Mouse (Mus musculus): ENCODE results near the gene Col16a1. TPM values are rescaled to one million over a fixed set of nuclear protein-coding genes. Genes with fewer than 3 reads are reported as not detected.

Gene Col16a1
- total RNA-seq, 2 experiments from 2014 or later = 4.5 to 4.6 TPM

DNA sequence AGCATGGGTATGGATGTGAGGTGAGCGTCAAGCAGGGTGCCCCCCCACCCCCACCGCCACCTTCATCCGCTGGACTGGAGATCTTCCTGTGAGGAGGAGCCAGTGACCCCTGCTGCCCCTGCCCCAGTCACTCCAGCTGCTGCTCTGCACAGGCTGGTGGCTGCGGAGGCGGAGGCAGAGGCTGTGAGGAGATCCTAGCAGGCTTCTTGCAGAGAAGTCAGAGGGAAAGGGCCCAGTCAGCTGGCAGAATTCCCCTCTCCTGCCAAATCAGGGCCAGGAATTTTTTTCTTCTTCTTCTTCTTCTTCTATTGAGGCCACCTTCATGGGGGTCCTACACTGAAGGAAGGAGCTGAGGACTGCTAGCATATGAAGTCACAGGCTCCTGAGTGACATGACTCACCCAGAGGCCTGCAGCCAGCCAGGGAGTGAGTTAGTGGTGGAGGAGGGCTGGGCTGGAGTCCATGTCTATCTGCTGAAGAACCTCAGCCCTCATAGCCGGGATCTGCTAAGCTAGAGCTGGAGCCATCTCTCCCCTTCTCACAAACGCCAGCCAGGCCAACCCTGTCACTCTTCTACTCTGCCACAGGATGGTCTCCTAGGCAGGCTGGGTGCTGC, 36.8 kb downstream of the Col16a1 start:
- DNase-seq = peak; percentile 57 to 65

DNA sequence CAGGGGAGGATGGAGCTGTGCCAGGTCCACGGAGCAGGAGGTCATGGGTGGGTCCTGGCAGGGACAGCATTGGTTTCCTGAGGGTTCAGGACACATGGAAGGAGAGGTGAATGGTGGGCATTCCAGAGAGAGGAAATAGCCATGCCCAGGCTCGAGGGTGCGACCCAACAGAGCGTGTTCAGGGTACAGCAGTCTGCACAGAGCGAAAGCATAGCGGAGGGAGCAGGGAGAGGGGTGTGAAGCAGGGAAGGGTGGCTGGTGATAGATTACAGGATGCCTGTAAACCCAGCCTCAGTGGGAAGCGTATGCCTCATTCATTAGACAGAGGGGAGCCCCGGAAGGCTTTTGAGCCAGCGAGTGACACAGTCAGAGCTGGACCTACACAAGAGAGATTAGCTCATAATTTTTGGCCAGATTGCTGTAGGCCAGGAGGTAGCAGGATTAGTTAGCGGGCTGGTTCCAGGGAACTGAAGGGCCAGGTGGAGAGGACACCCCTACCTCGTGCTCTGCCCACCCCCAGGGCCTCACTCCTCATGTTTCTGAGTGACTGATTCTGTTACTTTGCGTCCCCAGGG, 37.7 kb downstream of the Col16a1 start:
- DNase-seq = no peak

DNA sequence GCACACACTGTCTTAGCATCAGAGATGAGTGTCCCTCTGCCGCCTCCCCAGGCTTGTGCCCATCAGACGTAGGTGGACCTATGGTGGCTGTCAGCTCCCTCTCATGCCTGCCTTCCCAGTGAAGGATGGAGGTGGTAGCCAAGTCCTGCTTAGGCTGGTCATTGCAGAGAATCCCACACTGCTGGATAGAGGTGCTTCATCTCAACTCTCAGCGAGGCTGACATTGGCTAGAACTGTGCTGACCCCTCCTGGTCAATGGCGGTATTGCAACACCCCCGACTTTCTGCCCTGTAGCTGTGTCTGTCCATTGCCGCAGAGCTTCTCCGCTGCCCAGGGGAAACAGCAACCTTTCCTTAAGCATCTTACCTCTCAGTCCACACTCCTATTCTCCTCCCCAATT, 39.7 kb downstream of the Col16a1 start:
- DNase-seq = peak; percentile 84 to 98

DNA sequence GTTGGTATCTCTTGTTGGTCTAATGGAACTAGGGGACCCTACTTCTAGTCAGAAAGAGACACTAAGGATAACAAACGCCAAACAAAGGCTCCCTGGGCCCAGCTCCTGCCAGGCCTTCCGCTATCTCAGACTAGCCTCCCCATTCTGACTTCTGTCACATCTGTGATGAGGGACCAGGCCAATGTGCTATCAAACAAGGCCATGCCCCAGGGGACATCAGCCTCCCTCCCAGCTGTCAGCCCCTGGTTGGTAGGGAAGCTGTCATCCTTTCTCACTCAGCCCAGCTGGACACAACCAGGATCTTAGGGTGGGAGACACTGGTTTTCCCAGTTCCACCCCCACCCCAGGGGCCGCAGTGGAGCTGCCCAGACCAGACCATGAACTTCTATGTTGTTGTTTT, 47.5 kb downstream of the Col16a1 start:
- no peak for DNase-seq

DNA sequence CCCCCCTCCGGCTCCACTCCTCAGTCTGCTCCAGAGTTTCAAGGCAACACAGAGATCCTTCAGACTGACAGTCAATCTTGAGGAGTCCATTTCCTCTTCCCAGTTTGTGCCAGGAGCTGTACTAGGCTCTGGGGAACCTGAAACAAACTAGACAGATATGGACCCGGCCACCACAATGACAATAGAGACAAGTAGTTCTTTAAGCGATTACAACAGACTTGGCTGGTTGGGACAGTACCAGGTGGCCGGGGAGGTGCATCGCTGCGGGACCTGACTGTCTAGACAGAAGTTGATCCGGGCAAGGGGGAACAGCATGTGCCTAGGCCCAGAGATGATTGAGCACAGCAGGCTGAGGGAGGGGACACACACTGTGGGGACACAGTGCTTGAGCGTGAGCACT, 53.5 kb downstream of the Col16a1 start:
- DNase-seq = no peak

DNA sequence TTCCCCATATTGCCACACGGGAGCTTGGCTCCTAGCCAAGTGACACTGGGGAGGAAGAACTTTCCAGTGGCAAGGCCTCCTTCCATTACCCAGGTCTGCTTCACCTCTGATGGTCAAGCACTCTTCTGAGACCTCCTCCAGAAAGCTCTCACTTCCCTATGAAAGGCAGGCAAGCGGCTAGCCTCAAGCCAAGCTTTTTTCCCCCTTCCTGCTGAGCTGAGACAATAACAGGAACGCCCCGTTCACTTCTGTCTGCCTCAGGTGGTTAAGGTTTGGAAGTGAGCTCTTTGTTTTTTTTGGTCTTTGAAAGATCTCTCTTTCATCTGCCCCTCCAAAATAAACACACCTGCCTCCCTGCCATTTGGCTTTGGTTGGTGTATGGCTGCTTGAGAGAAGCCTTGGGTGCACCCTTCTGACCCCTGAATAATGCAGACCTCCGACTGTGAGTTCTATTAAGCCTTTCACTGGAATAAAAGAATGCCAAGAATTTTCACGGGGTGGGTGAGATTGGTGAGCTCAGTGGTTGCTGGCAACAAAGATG, 54.5 kb downstream of the Col16a1 start, which contains the start of gene Pef1:
TSS of gene Pef1 (plus strand) at position 448 of the 541 bp plus-strand sequence.
- DNase-seq = no peak

DNA sequence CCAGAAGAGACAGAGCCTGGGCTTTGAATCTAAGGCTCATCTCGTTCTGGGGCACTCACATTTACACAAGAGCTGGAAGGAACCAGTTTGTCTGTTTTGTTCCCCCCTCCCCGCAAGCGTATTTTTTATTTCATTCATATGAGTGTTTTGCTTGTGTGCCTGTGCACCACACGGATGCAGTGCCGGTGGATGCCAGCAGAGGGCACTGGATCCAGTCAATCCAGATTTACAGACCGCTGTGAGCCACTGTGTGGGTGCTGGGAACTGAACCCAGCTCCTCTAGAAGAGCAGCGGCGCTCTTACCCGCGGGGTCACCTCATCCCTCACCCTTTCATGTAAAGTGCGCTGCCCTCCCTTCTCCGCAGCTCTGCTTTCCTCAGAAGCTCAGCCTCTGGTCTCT, 56.0 kb downstream of the Col16a1 start:
- DNase-seq = no peak

DNA sequence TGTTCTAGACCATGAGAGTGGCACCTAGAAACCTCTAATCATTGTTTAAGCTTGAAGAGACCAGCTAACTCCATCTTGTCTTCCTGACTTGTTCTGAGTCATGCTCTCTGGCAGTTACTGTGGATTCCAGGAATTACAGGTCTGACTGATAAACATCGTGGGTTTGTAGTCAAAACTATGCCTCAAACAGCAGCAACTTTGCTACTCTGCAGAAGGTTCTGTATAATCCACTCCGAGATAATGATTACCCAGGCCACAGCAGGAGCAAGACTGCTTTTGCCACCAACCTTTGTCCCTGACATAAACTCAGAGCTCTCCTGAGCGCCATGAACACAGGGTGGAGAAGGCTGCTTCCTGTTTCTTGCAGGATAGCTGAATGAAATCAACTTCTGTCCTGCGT, 56.9 kb downstream of the Col16a1 start:
- no peak for DNase-seq

DNA sequence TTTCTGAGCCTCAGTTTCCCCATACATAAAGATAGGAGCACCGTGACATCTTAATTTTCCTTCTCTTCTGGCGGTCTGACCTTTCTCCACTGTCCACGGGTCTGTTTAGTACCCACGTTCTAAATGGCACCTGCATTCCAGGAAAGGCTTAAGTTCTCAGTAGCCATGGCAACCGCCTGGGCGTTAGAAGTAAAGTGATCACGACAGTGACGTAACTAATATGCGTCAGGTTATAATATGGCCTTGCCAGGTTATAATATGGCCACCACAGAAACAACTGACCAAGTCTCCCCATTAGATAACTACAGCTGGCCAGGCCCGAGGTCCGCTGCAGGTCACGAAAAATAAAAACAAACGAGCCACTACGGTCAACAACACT, 59.4 kb downstream of the Col16a1 start:
- DNase-seq = no peak

DNA sequence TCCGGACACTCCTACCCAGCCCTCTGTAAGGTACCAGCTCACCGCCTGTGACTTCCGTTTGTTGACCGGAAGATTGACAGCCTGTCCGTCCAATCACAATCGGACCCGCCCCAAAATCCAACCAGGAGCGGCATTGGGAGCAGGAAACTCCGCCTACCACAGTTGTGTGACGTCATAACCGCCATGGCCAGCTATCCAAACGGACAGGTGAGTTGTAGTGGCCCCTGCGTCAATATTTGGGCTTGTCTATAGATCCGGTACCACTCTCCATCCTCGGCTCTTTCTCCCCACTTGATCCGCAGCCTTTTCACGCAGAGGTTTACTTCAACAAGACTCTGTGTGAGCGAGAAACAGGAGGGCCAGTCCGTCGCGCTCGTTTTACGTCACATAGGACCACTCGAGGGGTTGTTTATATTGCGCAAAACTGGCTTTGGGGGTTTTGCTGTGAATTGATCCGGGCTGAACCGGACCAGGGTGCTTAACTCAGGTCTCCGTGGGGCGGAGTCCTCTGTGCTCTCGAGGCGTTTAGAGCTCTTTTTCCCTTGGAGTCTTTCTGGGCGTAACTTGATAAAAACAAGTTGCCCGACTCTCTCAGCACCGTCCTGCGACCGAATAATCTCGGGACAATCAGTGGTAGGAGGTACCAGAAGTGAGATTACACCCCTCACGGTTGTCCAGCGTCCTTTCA, 59.9 kb downstream of the Col16a1 start:
- DNase-seq = peak; percentile 99 to 100

DNA sequence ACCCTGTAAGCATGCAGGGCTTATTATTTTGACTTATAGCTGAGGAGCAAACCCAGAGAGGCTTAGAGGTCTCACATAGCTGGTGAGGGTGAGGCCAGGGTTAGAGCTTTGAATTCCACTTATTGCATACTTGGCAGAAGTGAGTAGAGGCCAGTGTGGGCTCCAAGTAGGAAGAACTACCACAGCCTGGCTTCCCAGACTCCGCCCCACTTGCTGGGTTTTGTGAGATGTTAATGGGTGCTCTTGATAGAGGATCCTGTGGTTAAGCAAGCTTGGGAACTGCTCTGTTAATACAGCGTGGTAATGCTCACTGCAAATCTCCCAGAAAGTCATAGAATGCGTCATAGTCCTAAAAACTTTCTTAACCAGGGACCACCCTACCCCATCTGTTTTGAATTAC, 61.3 kb downstream of the Col16a1 start:
- no peak for DNase-seq

DNA sequence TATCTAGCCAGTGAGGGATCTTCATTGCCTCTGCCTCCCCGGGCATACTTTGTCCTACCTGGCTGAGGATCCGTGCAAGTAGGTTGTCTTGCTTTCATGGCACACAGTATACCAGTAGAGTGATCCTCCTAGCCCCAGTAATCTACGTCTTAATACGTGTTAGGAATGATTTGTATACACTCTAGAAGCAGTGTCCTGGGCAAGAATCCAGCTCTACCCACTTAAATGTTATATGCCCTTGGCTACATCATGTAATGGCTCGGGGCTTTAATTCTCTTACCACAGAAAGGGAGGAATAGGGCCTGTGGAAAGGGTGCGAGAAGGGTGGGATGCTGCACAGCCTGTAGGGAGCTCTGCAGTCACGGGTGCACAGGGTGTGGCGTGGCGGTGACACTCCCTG, 62.0 kb downstream of the Col16a1 start:
- no peak for DNase-seq

DNA sequence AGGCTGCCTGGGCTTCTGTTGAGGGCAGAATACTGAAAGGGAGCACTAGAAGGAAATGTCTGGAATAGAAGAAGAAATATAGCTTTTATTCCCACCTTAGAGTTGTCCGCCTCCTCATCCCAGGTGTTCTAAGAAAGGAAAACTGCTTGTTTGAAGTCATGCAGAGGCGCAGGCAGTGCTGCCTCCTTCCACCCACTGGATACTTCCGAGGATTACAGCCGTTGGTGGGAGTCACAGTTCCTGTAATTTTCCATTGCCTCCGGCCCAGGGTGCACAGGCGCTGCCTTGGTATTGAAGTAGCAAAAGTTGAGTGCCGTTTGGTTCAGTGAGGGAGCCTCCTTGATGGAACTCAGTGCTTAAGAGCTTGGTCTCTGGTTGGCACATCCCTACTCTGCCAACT, 62.5 kb downstream of the Col16a1 start:
- DNase-seq = no peak

DNA sequence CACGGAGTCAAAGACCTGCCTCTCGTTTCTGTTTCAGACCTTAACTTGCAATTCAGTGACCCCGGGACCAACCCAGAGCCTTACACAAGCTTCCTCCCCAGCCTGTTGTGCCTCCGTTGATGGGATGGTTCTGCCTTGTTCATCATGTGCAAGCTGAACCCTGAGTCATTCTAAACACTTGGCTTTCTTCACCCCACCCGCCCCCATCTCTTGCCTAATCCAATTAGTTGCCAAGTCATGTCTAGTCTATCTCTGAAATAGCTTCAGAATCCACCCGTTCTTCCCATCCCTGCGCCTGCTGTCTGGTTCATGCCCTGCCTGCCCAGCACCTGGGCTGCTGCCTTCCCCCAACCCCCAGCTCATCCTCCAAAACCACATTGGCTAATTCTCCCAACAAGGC, 64.7 kb downstream of the Col16a1 start:
- DNase-seq = peak; percentile 71 to 74

DNA sequence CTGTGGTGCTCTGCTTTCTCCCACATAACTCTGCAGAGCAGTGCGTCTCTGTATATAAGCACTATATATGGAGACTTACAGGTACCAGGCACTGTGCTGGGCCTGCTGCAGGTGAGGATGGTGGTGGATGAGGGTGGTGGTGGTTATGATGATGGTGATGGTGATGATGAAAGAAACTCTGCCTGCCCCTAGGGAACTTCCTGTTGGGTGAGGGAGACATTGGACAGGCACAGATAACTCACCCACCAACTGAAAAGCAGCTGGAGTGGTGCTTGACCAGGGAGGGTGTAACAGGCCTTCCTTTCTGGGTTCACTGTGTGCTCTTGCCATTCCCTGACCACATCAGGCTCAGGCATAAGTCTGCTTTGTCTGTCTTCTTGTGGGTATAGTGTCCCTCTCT, 65.1 kb downstream of the Col16a1 start:
- no peak for DNase-seq

DNA sequence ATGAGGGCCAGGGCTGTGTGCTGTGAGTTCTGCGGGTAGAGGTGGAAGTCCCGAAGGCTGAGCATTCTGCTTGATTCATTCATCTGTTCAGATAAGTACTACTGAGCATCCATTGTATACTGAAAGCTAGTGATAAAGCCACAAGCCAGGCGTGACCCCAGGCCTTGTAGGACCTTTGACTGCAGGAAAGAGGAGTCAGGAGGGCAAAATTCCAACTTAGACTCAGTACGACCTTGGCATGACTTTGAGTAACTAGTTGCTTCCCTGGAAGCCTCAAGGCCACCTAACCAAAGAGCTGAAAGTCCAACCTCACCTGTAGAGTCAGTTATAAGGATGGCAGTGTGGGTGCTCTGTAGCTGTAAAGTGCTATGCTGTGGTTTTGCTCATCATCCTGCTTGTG, 73.1 kb downstream of the Col16a1 start:
- DNase-seq = no peak

DNA sequence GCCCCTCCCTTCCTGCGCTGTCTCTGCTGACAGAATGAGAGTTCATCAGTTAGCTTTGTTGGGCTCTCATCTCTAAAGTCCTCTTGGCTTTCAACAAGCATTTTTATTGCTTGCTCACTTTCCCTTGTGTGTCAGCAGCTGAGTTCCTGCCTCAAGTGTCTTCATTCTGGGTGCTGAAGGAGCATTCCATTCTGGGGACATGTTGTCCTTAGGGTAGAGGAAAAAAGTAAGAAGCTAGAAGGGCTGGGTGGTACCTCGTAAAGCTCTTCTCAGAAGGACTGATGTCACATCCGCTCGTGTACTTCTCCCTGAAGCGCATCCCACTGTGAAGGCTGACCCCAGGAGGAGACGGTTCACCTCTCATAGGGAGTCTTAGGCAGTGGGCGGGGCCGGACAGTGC, 73.9 kb downstream of the Col16a1 start:
- DNase-seq = no peak

DNA sequence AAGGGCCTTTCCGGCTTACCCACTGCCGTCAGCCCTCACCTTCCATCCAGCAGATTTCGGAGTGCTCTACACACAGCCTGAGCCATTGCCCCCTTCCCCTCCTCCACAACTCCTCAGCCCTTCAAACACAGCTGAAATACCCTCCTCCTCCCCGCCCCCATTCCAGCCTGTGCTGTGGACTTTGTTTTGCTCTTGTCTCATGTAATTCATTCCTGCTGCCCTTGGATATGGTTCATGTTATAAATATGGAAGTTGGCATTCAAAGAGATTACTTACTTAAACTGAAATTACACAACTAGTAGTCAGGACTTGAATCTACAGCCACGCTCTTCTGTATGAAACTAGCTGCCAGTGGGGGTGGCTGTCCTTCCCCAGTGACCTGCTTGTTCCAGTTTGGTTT, 75.4 kb downstream of the Col16a1 start:
- no peak for DNase-seq

DNA sequence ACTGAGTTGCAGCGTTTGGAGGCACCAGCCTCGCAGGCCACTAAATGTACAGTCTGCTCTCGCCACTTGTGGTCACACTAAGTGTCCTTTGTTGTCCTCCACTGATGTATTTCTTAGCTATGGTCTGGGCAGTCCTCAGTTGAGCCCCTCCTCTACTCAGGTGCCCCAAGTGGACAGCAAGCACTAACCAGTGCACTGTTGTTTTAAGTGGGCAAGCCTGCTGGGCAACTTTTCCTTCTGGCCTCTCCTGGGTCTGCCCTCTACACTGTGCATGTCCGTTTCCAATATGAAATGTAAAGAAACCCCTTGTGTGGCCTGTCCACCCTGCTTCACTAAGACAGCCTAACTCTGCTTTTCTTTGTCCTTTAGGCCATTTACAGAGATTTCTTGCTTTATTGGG, 76.5 kb downstream of the Col16a1 start:
- DNase-seq = no peak

DNA sequence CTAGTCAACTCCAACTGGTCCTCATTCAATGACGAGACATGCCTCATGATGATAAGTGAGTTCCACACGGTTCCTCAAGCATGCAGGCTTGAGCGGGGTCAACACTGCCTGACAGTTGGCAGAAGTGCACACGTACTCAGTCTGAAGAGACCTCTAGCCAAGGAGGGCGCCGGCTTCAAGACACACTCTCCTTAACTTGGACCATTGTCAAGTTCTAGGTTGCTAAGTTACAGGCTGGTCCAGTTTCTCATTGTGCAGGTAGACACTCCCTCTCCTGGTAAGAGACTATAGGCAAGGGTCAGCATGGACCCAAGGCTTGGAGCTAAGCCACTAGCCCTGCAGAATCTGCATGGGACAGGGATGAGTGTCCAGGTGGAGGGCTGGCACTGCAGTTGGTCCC, 77.5 kb downstream of the Col16a1 start:
- no peak for DNase-seq

DNA sequence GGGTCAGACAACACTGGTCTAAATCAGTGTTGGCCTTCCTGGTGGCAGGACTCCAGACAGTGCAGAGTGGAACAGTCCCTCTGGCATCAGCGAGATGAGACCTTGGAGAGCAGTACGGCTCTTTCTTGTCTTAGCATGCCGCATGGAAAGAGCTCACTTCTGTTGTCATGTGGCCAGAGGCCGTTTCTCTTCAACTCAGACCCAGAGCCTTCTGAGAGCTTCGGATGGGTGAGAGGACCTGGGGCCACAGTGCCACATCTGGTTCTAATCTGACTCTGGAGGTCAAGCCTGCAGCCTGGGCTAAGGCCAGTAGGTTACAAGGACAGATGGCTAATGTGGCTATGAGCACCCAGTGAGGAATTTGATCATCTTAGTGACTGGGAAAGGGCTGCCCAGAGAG, 78.3 kb downstream of the Col16a1 start:
- DNase-seq = no peak

DNA sequence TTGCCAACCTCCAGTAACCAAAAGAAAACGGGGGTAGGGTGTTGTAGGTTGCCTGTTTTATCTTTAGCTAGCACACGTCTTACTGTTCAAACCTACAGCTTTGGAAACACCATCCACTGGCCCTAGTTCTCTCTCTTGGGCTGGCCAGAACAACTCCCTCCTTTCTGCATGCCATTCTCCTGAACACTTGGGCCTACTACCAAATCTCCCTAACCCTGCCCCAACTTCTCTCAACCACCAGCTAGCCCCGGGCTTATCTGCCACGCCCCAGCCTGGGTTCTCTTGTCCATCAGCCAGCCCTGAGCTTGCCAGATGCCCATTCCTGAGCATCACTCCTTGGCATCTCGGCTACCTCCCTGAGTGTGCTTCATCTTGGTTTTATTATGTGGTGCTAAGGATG, 81.3 kb downstream of the Col16a1 start:
- DNase-seq = no peak

DNA sequence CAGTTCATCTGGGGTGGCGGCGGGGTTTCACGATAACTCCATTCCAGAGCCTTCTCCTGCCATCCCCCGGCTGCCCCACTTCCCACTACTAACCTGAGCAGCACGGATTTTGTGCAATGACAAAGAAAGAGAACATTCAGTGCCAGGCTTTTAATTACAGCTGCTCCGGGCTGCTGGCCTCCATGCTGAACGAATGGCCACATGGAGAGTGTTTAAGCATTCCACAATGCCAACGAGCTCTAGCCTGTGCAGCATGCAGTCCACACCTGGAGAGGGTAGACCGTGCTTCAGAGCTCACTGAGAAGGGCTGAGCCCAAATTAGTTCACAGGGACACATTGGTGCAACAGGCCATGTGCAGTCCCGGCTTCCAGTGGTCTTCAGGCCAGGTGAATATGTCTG, 82.4 kb downstream of the Col16a1 start:
- no peak for DNase-seq
